Mouse (Mus musculus) kidney, postnatal 4 days (tissue): ENCODE data around the gene Tmcc3.

Experiments used
- DNase-seq, 2 experiments: peaks; one replicate each; pipeline ENCODE4 v3.0.0; 2021; ENCODE audit warnings: mixed read lengths in 2 of 2

Tmcc3 gene

DNA sequence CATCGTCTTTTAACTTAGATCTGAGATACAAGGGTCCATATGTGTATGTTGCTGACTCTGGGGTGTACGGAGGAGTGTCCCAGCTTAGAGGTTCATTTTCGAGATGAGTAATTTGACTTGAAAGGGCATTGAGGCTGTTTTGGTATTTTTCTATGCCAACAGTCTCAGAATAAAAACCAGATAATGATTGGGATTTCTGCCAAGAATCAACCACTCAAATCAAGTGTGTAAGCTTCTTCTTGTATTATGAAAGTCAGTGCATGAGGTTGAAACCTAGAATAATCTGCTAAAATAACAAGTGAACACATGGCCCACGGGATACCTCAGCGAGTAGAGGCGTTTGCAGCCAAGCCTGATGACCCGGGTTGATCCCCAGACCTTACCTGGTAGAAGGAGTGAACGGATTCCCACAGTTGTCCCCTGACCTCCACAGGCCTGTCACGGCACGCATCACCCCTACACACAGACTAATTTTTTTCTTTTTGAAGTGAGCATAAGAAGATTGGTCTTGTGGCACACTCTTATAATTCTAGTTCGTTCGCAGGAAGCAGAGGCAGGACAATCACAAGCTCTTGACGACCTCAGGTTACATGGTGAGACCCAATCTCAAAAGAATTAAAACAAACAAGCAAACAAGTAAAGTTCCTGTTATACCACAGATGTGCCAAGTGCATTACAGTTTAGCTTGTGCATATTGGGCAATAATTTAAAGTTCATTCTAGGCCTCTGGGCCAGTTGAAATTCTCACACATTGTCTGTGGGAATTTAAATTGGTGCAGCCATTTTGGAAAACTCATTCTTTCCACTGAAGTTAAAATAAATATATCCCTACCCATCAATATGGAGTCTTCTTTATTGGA lies 165.8 kb downstream of the Tmcc3 start:
- DNase-seq: no peak

DNA sequence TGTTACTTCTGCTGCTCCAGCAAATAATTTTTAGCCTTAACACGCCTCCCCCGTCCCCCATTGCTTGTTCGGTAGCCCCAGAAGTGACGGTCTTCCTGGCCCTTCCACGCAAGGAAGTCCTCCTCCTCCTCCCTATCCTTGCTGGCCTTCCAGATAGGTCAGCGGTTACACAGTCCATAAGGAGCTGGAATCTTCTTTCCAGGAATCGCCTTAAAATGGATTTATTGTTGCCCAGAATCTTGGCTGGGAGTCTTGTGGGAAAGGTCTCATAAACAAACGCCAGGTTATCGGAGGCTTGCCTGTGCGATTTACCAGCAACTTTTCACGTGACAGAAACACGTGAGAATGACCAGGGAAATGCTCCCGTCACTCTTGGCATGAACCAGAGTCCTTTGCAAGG lies 167.9 kb downstream of the Tmcc3 start:
- peak; percentile 21 to 45 for DNase-seq

DNA sequence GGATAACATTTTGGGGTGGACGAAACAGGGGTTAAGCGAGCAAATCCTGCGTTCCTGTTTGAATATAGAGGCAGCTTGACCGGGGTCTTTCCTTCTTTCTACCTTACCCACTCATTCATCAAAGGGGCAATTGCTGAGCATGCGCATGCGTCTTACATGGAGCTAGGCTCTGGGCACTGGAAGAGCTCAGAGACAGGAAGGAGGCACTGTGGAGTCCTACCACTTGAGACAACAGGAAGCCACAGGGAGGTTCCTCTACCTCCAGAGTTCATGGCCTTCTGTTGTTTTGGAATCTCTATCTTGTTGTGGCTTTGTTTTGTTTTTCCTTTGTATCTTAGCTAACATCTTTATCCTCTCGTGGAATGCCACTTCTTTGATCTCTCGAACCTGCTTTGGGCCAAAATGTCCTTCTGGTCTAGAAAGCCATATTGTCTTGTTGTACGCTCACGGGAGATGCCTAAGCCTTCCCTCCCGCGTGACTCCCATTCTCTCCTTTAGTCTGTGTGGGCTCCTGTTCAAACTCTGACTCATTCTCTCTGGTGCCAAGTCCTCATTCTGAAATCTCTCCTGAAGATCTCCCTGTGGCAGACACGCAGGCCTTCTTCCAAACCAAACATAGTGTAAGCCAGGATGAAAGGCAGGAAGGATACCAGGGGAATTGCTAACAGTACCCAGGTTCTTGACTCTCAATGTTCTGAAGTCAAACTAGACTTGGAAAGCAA lies 168.8 kb downstream of the Tmcc3 start:
- DNase-seq: no peak

DNA sequence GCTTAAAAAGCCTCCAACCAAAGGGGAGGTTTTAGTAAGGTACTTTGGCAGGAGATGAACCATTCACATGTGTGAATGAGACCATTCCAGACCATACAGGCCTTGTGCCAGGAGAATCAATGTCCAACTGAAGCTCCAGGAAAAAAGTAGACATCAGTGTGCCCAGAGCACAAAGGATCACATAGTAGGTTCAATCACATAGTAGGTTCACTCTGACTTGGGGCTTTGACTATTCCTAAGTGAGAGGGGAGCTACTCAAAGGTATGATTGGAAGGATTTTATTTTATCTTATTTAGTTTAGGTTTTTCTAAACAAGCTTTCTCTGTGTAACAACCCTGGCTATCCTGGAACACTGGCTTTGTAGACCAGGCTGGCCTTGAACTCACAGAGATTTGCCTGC lies 169.9 kb downstream of the Tmcc3 start:
- DNase-seq: no peak

DNA sequence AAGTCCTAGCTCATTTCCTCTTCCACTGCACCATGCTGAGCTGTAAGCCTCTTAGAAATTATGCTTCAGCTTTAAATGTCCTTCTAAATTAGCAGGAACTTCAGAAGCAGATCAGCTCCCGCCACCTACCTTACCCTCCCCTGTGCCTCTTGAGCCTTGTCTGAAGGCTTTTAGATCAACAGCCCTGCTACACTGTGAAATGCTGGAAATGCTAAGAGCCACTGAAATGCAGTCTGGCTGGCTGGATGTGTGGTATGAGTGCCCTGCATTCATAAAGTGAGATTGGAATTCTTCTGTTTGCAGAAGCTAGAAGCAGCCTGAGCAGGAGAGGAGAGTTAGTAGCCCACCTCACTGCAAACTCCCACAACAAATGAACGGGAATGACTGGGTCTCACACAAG lies 174.4 kb downstream of the Tmcc3 start:
- no peak for DNase-seq

DNA sequence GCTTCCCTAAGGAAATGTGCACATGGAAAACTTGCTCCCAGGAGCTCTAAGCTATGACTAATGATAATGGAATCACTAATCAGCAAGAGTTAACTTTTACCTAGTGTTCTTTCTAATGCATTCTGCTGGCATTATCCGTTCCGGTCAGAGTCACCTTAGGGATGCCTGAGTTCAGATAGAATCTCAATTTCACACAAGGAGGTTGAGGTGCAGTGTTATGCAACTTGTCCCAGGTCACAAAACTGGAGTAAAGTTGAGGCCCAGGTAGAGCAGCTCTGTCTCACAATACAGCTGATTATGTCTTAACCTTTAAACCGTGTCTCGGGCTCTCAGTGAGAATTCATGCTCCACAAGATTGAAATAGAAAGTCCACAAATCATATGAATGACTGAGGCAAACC lies 177.8 kb downstream of the Tmcc3 start:
- DNase-seq: no peak

DNA sequence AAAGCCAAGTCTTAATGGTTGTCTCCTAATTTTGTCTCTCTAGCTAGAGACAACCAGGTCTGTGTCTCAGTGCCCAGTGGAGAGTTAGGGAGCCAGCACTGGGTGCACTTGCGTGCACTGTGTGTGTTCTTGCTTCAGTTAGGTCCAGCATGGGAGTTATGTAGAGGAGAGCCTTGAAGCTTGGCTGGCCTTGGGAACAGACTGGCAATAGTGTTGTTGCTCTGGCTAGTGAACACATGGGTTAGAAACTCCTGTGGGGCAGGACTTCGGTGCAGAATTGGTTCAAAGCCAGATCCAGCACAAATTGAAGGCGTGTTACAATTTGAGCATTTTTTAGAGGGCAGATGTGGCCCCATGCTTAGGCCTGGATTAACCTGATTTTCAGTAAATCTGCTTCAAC lies 179.3 kb downstream of the Tmcc3 start:
- DNase-seq: no peak

DNA sequence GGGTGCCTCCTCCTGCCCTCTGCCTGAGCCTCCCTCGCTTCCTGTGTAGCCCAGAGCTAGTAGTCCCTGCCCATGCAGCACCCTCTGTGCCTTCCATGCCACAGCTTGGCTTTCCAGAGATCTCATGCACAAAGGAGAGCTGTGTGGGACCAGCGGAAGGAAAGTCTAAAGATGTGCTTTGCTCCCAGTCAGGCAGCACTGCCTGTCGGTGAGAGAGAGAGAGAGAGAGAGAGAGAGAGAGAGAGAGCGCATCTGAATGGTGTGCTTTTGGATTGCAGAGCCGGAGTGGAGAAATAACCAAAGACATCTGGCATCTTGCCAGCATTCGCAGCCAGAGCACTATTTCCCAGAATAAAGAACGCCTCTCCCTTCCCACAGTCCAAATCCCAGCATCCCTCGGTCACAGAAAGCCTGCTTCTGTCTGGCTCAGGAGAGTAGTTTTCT lies 182.7 kb downstream of the Tmcc3 start:
- peak; percentile 45 to 55 for DNase-seq

DNA sequence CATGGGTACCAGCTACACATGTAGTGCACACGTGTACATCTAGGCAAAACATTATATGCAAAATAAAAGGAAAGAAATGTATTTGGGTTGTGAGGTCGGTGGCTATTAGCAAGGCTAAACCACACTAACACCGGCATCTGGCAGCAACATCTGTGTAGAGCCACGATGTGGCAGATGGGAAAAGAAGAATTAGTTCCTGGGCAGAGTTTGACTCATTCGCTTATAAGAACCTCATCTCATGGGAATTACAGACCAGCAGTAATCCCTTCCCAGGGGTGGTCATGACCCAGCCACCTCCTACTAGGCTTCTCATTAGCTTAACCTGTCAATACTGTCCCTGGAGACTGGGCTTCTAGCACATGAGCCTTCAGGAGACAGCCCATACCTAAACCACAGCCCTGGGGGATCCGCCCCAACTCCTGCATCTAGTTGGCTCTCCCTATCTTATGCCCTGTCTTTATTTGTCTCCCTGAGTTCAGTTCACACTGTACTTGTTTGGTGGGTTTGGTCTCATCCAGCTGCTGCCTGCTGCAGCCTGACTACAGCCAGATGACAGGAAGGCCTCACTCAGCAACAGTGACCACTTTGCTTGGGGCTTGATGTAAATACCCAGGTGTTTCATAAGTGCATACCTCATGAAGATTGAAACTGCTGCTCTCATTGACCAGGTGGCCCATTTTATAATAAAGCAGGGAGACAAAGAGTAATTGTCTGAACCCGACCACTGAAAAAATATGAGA lies 183.9 kb downstream of the Tmcc3 start:
- no peak for DNase-seq

DNA sequence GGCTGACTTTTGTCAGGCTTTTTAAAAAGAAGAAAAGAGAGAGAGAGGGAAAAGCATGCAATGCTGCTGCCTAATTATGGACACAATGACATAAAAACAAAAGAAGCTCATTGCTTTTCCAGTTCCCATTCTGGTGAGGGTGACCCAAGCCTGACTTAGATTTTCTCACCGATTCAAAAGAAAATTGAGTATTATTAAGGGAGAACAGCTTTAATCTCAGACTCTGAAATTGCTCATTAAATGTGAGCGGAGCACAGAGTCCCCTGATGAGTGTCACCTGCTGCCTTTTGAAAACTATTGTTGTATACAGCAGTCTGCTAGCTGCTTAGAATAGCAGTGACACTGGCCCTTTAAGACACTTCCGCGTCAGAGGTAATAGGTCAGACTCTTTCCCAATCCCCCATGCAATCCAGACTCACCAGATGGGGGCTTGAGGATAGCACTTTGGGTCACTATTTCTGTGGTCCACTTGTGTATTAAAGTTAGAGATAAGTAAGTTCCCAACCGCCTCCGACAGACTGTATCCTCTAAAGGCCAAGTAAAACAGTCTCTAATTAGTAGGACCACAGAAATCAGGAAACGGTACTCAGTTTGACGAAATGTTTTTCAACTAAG lies 185.2 kb downstream of the Tmcc3 start:
- no peak for DNase-seq

DNA sequence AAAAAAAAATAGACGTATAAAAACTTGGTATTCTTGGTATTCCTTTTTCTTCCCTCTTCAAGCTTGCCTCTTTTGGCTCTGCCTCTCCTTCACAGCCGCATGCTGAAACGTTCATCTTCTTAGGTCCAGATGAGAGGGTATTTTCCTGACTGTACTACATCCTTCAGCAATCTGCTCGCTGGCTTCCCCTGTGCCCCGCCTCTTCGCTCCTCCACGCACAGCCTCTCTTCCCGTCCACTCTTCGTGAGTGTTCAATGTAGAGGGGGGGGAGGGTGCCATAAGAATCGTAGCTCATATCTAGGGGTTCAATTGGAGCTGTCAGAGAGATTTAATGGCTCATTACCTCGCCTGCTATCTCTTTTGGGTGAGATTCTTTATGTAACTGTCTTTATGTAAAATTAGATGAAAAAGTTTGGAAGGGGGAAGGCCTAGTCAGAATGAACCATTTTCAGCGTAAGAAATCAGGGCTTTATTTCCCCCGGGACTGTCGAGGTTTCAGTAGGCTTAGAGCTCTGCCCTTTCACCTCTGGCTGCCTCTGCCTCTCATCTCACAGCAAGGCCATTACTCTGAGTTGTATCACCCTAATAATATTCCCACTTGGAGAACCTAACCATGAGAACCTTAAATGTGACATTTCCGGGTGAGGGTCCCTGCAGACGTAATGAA lies 188.6 kb downstream of the Tmcc3 start:
- DNase-seq: no peak

DNA sequence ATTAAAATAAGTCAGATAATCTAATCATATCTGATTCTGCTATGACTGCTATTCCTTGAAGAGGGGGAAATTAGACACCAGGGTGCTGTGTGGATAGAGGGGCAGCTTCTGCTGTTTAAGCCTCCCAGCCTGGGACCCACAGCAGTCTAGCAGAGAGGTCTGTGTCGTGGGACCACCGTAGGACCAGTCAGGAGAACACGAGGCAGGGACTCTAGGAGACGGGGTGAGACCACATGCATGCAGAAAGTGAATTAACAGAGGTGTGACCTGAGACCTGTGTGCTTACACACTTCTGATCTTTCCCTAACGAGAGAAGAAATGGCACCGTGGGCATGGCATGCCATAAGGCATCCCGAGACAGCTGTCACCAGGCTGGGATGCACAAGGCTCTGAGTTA lies 189.1 kb downstream of the Tmcc3 start:
- no peak for DNase-seq

DNA sequence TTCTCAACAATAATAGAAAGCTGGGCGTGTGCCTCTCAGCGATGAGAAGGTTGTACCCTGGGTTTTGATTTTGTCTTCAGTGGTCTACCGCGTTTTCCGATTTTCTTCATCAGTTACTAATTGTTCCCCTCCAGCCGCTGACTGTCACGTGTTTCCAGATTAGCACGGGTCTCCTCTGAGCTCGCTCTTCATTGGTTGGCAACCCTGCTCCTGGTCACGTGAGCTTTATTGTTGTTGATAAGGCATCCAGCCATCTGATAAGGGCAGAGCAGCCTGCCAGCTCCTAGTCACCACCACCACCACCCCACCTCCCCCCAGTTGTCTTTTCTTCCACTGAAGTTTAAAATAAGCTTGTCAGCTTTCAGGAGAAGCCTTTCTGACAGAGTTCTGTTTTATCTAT lies 190.0 kb downstream of the Tmcc3 start:
- no peak for DNase-seq

DNA sequence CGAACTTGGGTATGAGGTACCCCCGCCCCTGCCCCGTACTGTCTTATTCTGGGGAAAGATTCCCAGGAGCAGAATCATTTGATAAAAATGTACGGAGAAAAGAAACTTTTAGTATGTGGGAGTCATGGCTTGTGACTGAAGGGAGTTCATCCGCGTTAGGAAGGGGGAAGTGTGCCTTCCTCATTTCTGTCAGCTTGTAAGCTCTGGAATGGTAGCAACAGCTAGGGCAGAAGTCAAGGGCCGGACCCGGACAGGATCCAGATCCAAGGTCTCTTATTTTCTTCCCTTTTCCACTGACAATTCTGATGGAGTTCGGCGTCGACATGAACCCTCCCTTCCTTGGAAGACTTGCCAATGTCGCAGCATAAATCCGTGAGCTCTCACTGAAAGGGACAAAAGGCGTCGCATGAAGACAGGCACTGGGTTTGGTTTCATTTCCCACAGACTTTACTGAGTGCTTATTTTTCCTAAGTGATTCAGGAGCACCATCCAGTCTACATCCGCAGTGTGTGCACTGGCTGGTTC lies 193.6 kb downstream of the Tmcc3 start:
- DNase-seq: peak; percentile 22 to 40

DNA sequence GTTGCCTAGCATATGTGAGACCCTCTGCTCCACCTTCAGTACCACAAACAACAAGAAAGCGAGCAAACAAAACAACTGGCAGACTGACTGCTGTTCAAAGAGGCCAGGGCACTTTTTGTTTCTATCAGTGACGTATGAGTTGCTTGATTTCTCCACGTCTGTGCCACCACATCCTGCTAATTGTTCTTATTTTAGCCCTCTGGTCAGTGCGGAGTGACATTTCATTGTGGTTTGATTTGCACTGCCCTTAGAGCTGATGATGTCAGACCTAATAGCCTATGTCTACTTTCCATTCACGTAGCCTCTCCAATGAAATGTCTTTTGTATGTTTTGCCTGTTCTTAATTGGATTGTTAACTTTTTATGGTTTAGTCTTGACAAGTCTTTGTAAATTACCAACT lies 197.1 kb downstream of the Tmcc3 start:
- no peak for DNase-seq

DNA sequence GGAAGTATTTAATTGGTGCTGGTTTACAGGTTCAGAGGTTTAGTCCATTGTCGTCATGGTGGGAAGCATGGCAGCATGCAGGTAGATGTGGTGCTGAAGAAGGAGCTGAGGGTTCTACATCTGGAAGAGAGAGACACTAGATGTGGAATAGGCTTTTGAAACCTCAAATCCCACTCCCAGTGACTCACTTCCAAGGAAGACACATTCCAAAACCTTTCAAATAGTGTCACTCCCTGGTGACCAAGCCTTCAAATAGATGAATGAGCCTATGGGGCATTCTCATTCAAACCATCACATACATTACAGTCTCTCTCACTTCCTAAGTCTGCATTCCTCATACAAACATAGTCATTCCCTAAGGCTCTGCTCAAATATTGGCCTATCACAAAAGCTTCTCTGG lies 201.0 kb downstream of the Tmcc3 start:
- no peak for DNase-seq

DNA sequence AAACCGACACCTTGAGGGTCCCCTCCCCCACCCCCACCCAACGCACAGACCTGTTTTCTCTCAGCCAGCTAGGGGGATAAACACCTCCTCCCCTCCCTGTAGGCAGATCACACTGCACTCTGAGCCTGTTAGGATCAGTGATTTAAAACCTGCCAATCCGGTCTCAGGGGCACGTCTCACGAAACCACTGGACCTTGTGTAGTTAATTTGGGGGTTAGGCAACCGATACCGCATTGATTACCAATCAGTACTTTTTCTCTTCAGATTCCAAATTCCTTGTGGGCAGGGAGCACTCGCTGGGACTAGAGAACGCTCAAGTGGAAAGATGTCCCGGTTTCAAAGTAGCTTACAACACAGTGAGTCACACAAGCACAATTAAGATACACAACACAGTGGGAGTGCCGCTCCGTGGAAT lies 202.3 kb downstream of the Tmcc3 start:
- no peak for DNase-seq

DNA sequence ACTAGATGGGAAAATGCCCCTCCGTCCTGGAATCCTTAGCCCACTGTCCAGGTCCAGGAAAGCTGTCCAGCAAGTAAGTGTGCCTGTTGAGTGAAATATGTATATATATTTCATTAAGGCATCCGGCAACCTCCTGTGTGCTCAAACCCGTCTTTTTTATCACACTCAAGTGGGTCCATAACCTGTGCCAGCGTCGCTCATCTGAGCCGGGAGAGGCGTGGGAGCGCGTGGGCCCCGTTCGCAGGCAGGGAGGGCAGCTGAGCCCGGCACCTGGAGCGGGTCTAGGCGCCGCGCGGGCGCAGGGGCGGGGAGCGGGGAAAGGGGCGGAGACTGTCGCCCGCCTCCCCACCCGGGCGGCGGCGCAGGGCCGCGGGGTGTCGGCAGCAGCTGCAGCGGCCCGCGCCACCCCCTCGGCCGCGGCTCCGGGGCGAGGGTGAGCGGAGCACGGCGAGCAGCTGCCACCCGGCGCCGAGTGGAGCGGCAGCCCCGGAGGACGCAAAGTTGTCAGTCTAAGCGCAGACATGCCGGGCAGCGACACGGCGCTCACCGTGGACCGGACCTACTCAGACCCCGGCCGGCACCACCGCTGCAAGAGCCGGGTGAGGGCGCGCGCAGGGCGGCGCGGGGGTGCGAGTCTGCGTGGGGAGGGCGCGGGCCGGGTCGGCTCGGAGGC lies 202.9 kb downstream of the Tmcc3 start:
- peak; percentile 74 to 81 for DNase-seq

DNA sequence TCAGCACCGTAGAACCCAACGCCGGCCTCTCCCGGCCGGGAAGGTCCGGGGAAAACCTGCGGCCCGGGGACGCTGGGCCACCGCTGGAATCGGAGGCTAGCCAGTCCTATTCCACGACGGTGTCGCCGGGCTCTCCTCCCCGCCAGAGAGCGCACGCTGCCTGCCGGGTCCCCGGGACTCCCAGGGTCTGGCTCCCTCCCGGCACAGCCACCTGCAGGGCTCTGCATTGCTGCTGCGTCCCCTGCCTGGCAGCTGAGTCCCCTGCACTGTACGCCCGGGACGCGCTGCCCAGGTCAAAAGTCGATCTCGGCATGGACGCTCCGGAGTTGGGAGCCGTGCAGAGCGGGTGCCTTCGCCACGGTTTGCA lies 203.4 kb downstream of the Tmcc3 start:
- DNase-seq: peak; percentile 81 to 87

DNA sequence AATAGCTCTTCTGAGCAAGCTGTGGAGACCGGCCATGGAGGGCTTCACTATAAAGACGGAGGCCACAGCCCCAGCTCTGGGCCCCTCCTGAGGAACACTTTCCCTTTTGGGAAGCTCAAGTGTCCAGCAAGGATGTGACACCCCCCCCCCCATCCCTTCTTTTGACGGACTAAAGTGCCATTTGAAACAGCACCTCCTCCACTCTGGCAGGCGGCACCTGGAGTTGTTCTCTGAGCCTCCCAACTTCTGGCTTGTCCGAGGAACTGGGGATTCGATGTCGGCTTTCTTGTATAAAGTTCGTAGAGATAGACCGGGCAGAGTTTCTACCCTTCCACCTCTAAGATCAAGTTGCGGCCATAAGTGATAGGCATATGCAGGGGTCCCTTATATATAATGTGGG lies 203.8 kb downstream of the Tmcc3 start:
- DNase-seq: no peak

DNA sequence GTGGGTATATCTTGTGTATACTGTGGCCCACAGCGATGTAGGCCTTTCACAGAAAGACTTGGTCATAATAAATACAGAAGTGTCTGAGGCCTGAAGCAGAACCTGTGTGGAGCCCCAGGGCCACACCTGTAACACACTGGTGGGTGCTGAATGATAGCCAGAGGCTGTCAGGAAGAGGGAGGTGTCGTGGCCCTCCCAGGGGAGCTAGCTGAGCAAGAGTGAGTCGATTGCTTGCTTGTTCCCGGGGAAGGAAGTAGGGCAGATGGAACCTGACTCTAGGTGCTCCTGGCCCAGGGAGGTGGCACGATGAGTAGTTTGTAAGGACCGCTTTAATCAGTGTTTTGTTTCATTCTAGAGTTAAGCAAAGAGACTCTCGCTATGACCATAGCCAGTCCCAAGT lies 208.1 kb downstream of the Tmcc3 start:
- DNase-seq: no peak
